In the genomic region with DNA sequence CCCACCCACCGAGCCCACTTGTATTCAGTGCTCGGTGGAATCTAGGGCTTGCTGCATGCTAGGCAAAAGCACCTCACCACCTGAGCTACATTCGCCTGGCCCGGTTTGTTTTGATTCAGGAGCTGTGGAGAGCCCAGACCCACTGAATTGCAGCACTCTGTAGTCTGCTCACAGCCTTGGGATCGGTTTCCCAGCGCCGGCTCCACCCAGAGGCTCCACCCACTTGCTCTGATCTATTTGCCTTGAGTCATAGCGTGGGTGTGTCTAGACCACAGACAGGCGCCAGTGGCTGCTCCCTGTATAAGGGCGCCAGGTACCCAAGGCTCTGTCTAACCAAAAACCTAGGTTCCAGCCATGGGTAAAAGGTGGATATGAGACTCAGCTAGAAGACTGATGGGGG, we compare ENCODE assay signal across 8 mouse cellular contexts. TPM values are rescaled to one million over a fixed set of nuclear protein-coding genes. Genes with fewer than 3 reads are reported as not detected.
DNase-seq lines count a peak whose midpoint lies in the region; ATAC-seq and TF ChIP-seq lines count a peak whose summit lies in the region.

No protein-coding gene starts in this region.

- 18% methylated on average over 10 of the region's 10 CpGs for WGBS in forebrain, embryonic 14.5 days
- 8% methylated on average over 10 of the region's 10 CpGs for WGBS in large intestine, adult 2 months

- TF ChIP-seq CTCF in brain, embryonic 14.5 days (IDR thresholded peaks at IDR 0.05; ENCODE audit: borderline replicate concordance, extremely low read depth, insufficient read depth, insufficient read length), result no peak

- H3K27me3 ChIP-seq in forebrain, embryonic 14.5 days (replicated peaks; ENCODE audit: control insufficient read depth, insufficient read depth, low read length), result no peaks in the 10 kb centered on the region

- H3K9me3 ChIP-seq in forebrain, embryonic 14.5 days (replicated peaks; ENCODE audit: control insufficient read depth, low read length), result no peaks in the 10 kb centered on the region

- intact Hi-C loops in heart, postnatal 36 days (cut with DNase I), result no loop called here

- peak; percentile 30 for DNase-seq in layer of hippocampus, adult 11-12 months (ENCODE audit: low spot score)
- no peak for DNase-seq in layer of hippocampus, adult 9-11 months
- peak; percentile 61 for DNase-seq in brain, embryonic 14.5 days (ENCODE audit: low read depth)
- DNase-seq in forebrain, embryonic 14.5 days (ENCODE audit: low spot score), result peak; percentile 52
- DNase-seq in heart, postnatal 36 days, result peak; percentile 55 to 56
- peak; percentile 83 for DNase-seq in large intestine, adult 2 months (ENCODE audit: low read depth, low spot score)
- DNase-seq in right cerebral cortex, postnatal 14 days, result peak; percentile 33

- H3K4me3 ChIP-seq in forebrain, embryonic 14.5 days (ENCODE audit: low read depth, low read length), result no peak overlapping the region

- H3K9ac ChIP-seq in forebrain, embryonic 14.5 days (ENCODE audit: low read length), result no peak overlapping the region

- no peak overlapping the region for H3K27ac ChIP-seq in forebrain, embryonic 14.5 days (ENCODE audit: low read depth, low read length)

- peak; percentile 57; the same call in 1 of the 2 replicates for ATAC-seq in forebrain, embryonic 14.5 days
- ATAC-seq in megakaryocyte, adult 5-6 weeks (ENCODE audit: poor library complexity, severe bottlenecking), result peak; percentile 91

- H3K36me3 ChIP-seq in forebrain, embryonic 14.5 days (ENCODE audit: control insufficient read depth, insufficient read depth, low read length), result no peaks in the 10 kb centered on the region

- H3K4me2 ChIP-seq in forebrain, embryonic 14.5 days (ENCODE audit: low read length), result no peak overlapping the region

- TF ChIP-seq POLR2A in brain, embryonic 14.5 days (IDR thresholded peaks at IDR 0.05; ENCODE audit: borderline replicate concordance, extremely low read depth, insufficient read depth, insufficient read length, poor library complexity, severe bottlenecking), result no peak

- H3K4me1 ChIP-seq in forebrain, embryonic 14.5 days (ENCODE audit: control insufficient read depth, insufficient read depth, low read length), result no peaks in the 10 kb centered on the region

RNA-seq across cellular contexts. Expression of a gene that starts 36.1 kb away (rescaled TPM):
- 156 and 196 TPM in 2 replicates for polyA plus RNA-seq in brain, embryonic 14.5 days (2012; rRNA removed)
- polyA plus RNA-seq in forebrain, embryonic 14.5 days (2014; fragmentation: Nextera tagmentation; extraction: Ambion mirVana), result 111 and 122 TPM in 2 replicates
- total RNA-seq in heart, postnatal 36 days (2021), result 100 to 1,000 TPM; 201 to 208 TPM
- 29.3 and 30.0 TPM in 2 replicates for polyA plus RNA-seq in large intestine, adult 2 months (2012; rRNA removed)
- total RNA-seq in megakaryocyte, adult 5-6 weeks (2015), result 24.8 and 31.2 TPM in 2 replicates
- 15.5 and 23.6 TPM in 2 replicates for total RNA-seq in megakaryocyte, adult 5-6 weeks (2017)
